Mouse (Mus musculus) embryonic fibroblast, embryonic 13.5 days (primary cell): ENCODE measurements around the gene Fam20a. TPM values are rescaled to one million over a fixed set of nuclear protein-coding genes. Genes with fewer than 3 reads are reported as not detected.
A peak's percentile ranks its signal among the peaks of the same experiment; 100 is the strongest.

ENCODE experiments used
- H3K27ac ChIP-seq: 2 replicates; pipeline ENCODE4 v1.5.1; 2012; ENCODE audit warnings: low read length, control low read depth, inconsistent platforms; ENCODE audit not compliant: insufficient read depth
- H3K4me1 ChIP-seq: 2 replicates; pipeline ENCODE4 v1.6.1; 2011; ENCODE audit warnings: low read length; ENCODE audit not compliant: control insufficient read depth, insufficient read depth
- H3K4me3 ChIP-seq: 2 replicates; pipeline ENCODE4 v1.5.1; 2011; ENCODE audit warnings: mild to moderate bottlenecking, control low read depth, low read length; ENCODE audit not compliant: insufficient read depth
- CTCF ChIP-seq: IDR thresholded peaks from 2 replicates; pipeline ENCODE4 v1.5.1; 2011; ENCODE audit warnings: mild to moderate bottlenecking, control low read depth, low read length, moderate library complexity, borderline replicate concordance; ENCODE audit not compliant: insufficient read depth
- POLR2A ChIP-seq: IDR thresholded peaks from 2 replicates; pipeline ENCODE4 v1.6.1; 2011; ENCODE audit warnings: low read depth, mild to moderate bottlenecking, control low read depth, low read length, moderate library complexity
- polyA plus RNA-seq: library from polyadenylated mRNA; stranded (reverse); fragments of >200 nt; gene quantifications from 2 replicates; pipeline ENCODE4 v1.2.4, GENCODE M21; 2011; ENCODE audit warnings: low read depth; ENCODE audit not compliant: missing spikeins, insufficient read length

Gene Fam20a
- polyA plus RNA-seq, 1 experiment, result 44.6 TPM

DNA sequence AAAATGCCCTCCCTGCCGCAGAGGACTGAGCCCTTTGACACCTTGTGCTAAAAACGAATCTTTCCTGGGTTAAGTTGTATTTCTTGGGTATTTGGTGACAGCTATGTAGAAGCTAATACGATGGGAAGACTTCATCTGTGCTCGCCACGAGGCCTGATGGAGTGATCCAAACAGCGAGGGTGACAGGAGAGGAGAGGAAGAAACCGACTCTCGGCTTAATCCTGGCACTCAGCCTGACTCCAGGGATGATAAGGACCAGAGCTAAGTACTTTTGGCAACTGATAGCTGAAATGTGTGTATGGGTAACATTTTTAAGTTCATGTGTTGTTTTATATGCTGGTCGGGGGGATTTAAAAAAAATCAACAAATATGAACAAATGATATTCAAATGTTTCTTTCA, 41.1 kb downstream of the Fam20a start:
- Histone ChIP-seq H3K27ac (no peak overlapping the region), H3K4me3 (no peak overlapping the region)

DNA sequence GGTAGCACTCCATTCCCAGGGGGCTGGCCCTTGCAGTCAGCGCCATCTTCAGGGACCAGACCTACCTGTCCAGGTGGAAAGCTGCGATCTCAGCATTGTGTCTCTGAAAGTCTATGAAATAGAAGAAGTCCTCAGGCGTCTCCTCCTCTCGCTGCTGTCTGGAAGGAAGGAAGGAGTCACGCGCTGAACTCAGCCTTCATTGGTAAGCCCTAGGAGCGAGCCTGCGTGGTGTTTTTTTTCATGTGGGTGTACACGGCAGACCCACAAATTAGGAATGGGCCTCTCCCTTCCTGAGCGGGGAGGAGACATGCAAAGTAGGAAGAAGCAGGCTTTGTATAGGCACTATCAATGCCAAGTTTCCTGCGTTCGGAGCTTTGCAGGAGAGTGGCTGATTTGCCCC, 43.8 kb downstream of the Fam20a start:
- Histone ChIP-seq H3K27ac (no peak overlapping the region), H3K4me3 (no peak overlapping the region), H3K4me1 (peaks cover 7% of the 10 kb centered on the region; the same call in 1 of the 2 replicates)
- TF ChIP-seq POLR2A (no peak), CTCF (no peak)

More for the DNA sequence above, 41.1 kb downstream of the Fam20a start:
- H3K4me1 ChIP-seq, result peaks cover 7% of the 10 kb centered on the region; the same call in 1 of the 2 replicates
- TF ChIP-seq POLR2A, result no peak
- TF ChIP-seq CTCF, result no peak

DNA sequence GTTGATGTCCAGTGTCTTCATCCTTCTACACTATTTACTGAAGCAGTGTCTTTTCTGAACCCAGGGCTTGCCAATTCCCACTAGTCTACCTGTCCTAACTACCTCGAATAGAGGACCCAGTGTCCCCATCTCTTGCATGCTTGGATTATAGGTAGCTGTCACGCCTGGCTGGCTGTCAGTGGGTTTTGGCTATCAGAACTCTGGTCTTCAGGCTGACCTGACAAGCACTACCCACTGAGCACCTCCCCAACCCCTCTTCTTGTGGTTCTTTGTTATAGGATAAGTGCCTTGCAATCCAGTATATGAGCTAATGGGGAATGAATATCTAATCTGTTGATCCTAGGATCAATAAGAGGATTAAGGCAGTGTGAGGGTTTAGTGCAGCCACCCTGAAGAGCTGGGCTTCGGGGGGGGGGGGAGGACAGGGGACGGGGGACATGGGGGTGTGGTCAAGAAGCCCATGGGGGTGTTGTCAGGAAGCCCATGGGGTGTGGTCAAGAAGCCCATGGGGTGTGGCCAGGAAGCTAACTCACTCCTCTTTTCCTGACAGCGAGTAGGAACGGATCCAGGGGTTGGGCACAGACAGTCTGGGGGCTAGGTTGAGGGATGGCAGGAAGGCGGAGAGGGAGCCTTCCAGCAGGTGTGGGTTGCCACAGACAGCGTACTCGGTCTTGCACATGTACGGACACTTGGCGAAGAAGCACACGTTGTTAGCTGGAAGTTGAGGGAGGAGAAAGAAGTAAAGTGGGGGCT, 45.3 kb downstream of the Fam20a start:
- Histone ChIP-seq H3K4me1 (peaks cover 8% of the 10 kb centered on the region; the same call in 1 of the 2 replicates), H3K27ac (no peak overlapping the region), H3K4me3 (no peak overlapping the region)
- TF ChIP-seq CTCF (no peak), POLR2A (no peak)

DNA sequence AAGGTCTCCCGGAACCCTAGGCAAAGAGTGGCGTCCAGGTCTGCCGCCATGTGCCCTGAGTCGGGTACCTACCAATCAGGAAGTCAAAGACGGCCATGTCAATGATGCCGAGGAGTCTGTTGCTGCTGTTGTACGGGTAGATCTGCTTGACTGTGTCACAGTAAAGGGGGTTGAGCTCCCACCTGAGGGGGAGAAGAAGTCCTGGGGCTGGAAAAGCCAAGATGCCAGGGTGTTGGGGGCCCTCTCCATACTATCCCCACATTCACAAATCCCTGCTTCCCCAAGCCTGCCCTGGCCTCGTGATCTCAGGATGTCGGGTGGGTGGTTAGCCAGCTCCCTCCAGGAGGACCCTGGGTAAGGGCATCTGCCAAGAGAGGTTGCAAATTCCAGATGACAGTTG, 46.3 kb downstream of the Fam20a start:
- Histone ChIP-seq H3K4me3 (no peak overlapping the region), H3K27ac (no peak overlapping the region), H3K4me1 (peaks cover 4% of the 10 kb centered on the region; the same call in 1 of the 2 replicates)
- no peak for TF ChIP-seq POLR2A
- no peak for TF ChIP-seq CTCF

DNA sequence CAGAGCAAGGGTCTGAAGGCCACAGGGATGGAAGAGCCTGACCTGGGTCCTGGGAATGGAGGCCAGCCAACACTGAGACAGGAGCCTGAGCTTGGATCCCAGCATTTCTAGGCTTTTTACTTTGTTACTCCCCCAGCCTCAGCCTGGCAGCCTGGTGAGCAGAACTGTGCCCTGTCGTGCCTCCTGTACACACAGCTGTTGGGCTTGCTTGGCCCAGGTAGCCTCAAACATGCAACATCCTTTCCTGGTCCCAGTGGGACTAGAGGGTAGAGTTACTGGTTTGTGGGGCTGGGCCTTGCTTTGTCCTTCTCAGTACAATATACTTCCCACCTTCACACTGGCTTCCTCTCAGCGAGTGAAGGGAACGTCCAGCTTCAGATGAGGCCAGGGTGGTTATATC, 46.9 kb downstream of the Fam20a start:
- H3K27ac ChIP-seq, result no peak overlapping the region
- H3K4me3 ChIP-seq, result no peak overlapping the region
- TF ChIP-seq POLR2A (no peak), CTCF (no peak)

DNA sequence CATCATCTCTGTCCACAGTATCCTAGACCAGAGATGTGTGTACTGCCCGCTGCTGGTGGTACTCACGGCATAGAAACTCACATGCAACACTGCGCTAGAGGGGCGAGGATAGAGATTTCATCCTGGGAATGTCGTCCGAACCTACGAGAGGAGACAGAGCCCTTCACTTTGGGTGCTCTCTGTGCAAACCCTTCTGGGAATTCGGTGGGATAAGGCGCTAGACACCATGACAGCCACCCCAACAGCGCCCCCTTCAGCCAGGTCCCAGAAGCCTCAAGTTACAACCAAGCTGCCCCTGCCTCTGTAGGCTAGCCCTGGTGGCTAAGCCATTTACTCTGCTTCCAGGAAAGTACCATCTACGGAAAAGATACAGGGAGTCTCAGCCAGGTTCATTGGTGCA, 47.5 kb downstream of the Fam20a start:
- Histone ChIP-seq H3K27ac (no peak overlapping the region), H3K4me3 (no peak overlapping the region), H3K4me1 (peaks cover 8% of the 10 kb centered on the region; the same call in 1 of the 2 replicates)
- TF ChIP-seq CTCF (no peak), POLR2A (no peak)

More for the DNA sequence above, 46.9 kb downstream of the Fam20a start:
- H3K4me1 ChIP-seq, result peaks cover 4% of the 10 kb centered on the region; the same call in 1 of the 2 replicates

DNA sequence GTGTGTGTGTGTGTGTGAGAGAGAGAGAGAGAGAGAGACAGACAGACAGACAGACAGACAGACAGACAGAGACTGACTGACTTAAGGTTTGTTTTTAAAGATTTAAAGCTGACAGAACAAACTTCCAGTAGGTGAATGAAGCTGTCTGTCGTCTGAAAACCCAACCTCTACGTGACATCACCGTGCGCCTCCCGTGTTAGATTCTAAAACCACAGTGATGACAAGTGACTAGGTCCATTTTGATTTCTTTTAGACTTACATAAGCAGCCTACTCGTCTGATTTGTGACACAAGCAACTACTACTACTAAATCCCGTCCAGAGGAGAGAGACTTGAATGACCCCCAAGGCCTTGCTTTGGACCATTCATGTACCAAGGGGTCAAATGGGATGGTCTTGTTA, 48.3 kb downstream of the Fam20a start:
- H3K27ac ChIP-seq, result 0 out of 2 replicates have a peak overlapping the region, but pooled peaks have one; percentile 5
- TF ChIP-seq CTCF (no peak), POLR2A (no peak)
- peaks cover 10% of the 10 kb centered on the region; the same call in 1 of the 2 replicates for H3K4me1 ChIP-seq
- no peak overlapping the region for H3K4me3 ChIP-seq

DNA sequence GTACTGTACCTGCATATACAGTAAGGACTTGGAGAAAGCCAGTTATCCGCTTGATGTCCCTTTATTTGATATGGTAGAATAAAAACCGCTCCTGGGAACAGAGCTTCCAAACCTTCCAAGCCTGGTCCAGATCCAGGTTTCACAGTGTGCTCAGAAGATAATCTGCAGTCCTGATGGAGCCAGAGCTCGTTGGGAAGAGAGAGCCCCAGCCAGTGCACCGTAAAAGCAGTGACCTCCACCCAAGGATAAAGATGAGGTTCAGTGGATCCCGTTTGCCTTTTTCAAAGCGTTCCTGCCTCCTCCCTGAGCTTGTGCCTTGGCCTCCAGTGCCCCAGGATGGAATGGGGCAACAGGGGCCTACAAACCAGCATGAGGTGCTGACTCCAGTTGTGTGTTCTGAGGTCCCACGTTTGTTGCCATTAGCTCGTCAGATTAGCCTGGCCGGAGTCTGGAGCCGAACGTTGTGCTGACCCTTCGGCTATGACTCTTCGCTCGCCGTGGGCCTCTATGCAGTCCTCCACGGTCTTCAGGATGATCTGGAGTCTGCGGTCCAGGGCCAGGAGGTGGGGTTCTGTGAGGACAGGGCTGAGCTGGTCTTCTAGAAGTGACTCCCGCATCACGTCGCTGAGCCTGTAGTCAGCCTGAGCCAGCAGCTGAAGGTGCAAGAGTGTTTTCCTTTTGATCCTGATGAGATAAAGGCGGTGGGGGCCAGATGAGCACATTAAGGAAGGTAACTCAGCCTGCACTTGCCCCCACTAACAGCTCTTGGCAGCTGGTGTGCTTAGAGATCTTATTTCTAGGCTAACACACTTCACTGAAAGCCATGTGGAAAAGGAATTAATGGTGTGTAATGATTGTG, 49.0 kb downstream of the Fam20a start:
- TF ChIP-seq CTCF (no peak), POLR2A (no peak)
- Histone ChIP-seq H3K27ac (peak overlapping the region; percentile 5; the same call in 1 of the 2 replicates), H3K4me3 (no peak overlapping the region), H3K4me1 (peaks cover 13% of the 10 kb centered on the region; the same call in 1 of the 2 replicates)

DNA sequence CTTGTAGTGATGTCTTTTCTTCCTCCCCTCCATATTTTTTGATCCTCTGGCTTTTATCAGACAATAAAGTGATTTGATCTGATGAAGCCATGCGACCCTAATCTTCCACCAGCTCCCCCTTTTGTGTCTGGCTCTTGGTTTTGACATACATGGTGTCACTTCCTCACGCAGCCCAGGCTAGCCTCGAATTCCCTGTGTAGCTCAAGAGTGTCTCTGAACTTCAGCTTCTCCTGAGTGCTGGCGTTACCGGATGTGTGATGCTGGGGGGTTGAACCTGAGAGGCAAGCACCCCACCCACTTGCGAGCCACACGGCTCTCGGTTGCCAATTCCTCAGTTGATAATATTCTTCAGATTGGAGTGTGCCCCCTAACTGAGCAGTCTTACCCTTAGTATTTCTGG, 49.7 kb downstream of the Fam20a start:
- no peak overlapping the region for H3K4me3 ChIP-seq
- peak overlapping the region; percentile 97 for H3K27ac ChIP-seq
- TF ChIP-seq CTCF (no peak), POLR2A (no peak)
- H3K4me1 ChIP-seq, result peaks cover 16% of the 10 kb centered on the region; the same call in 1 of the 2 replicates
